Mouse (Mus musculus): ENCODE results near the gene Cluh. TPM values are rescaled to one million over a fixed set of nuclear protein-coding genes. Genes with fewer than 3 reads are reported as not detected.

Cluh gene
- polyA plus RNA-seq, 1 experiment from 2014 or later = 10.8 TPM

- Histone ChIP-seq H3K27ac (ENCODE audit: low read depth, low read length) (no peak overlapping the region), H3K4me1 (ENCODE audit: control insufficient read depth, insufficient read depth, low read length) (no peaks in the 10 kb centered on the region), H3K36me3 (ENCODE audit: control insufficient read depth, insufficient read depth, low read length) (peaks cover 9% of the 10 kb centered on the region), H3K4me2 (no peak overlapping the region), H3K4me3 (ENCODE audit: low read depth, low read length) (no peak overlapping the region), H3K27me3 (ENCODE audit: control insufficient read depth, insufficient read depth, low read length) (no peaks in the 10 kb centered on the region), H3K9ac (ENCODE audit: low read length) (no peak overlapping the region), H3K9me3 (ENCODE audit: control insufficient read depth, low read length) (no peaks in the 10 kb centered on the region)
- WGBS = 95% methylated on average over 8 of the region's 8 CpGs
- ATAC-seq (ENCODE audit: low FRiP score) (no peak), DNase-seq (ENCODE audit: low spot score, missing footprints) (peak; percentile 82)
These were observed 25.4 kb downstream of the Cluh start for GRCm38 (mm10) chr11:74674713-74675112.

GRCm38 (mm10) chr11:74675156-74675555 is 25.9 kb downstream of the Cluh start:
- H3K27ac ChIP-seq (ENCODE audit: low read depth, low read length) = no peak overlapping the region
- no peak overlapping the region for H3K9ac ChIP-seq (ENCODE audit: low read length)
- ATAC-seq (ENCODE audit: low FRiP score) = no peak
- H3K27me3 ChIP-seq (ENCODE audit: control insufficient read depth, insufficient read depth, low read length) = no peaks in the 10 kb centered on the region
- no peak overlapping the region for H3K4me2 ChIP-seq
- H3K9me3 ChIP-seq (ENCODE audit: control insufficient read depth, low read length) = no peaks in the 10 kb centered on the region
- DNase-seq (ENCODE audit: low spot score, missing footprints) = peak; percentile 81
- H3K4me3 ChIP-seq (ENCODE audit: low read depth, low read length) = no peak overlapping the region
- H3K36me3 ChIP-seq (ENCODE audit: control insufficient read depth, insufficient read depth, low read length) = peaks cover 12% of the 10 kb centered on the region
- WGBS = 89% methylated on average over 4 of the region's 4 CpGs
- no peaks in the 10 kb centered on the region for H3K4me1 ChIP-seq (ENCODE audit: control insufficient read depth, insufficient read depth, low read length)

GRCm38 (mm10) chr11:74692151-74692550 is 42.9 kb downstream of the Cluh start:
- H3K4me3 ChIP-seq (ENCODE audit: low read depth, low read length) = no peak overlapping the region
- WGBS = 80% methylated on average over 1 of the region's 1 CpGs
- no peaks in the 10 kb centered on the region; the same call in 1 of the 2 replicates for H3K36me3 ChIP-seq (ENCODE audit: control insufficient read depth, insufficient read depth, low read length)
- H3K27ac ChIP-seq (ENCODE audit: low read depth, low read length) = no peak overlapping the region
- no peaks in the 10 kb centered on the region for H3K27me3 ChIP-seq (ENCODE audit: control insufficient read depth, insufficient read depth, low read length)
- no peak overlapping the region for H3K4me2 ChIP-seq
- H3K9ac ChIP-seq (ENCODE audit: low read length) = no peak overlapping the region
- DNase-seq (ENCODE audit: low spot score, missing footprints) = peak; percentile 39
- H3K9me3 ChIP-seq (ENCODE audit: control insufficient read depth, low read length) = no peaks in the 10 kb centered on the region
- no peak for ATAC-seq (ENCODE audit: low FRiP score)
- no peaks in the 10 kb centered on the region for H3K4me1 ChIP-seq (ENCODE audit: control insufficient read depth, insufficient read depth, low read length)

- ATAC-seq (ENCODE audit: low FRiP score) (no peak), DNase-seq (ENCODE audit: low spot score, missing footprints) (no peak)
- Histone ChIP-seq H3K9me3 (ENCODE audit: control insufficient read depth, low read length) (no peaks in the 10 kb centered on the region), H3K27me3 (ENCODE audit: control insufficient read depth, insufficient read depth, low read length) (no peaks in the 10 kb centered on the region), H3K9ac (ENCODE audit: low read length) (no peak overlapping the region), H3K36me3 (ENCODE audit: control insufficient read depth, insufficient read depth, low read length) (peaks cover 2% of the 10 kb centered on the region; the same call in 1 of the 2 replicates), H3K4me3 (ENCODE audit: low read depth, low read length) (no peak overlapping the region), H3K4me2 (no peak overlapping the region), H3K4me1 (ENCODE audit: control insufficient read depth, insufficient read depth, low read length) (no peaks in the 10 kb centered on the region), H3K27ac (ENCODE audit: low read depth, low read length) (no peak overlapping the region)
- WGBS = 100% methylated on average over 2 of the region's 2 CpGs
These were observed 50.2 kb downstream of the Cluh start for GRCm38 (mm10) chr11:74699505-74699904.

GRCm38 (mm10) chr11:74704068-74704467 is 54.8 kb downstream of the Cluh start:
- Histone ChIP-seq H3K9me3 (ENCODE audit: control insufficient read depth, low read length) (no peaks in the 10 kb centered on the region), H3K27me3 (ENCODE audit: control insufficient read depth, insufficient read depth, low read length) (no peaks in the 10 kb centered on the region), H3K9ac (ENCODE audit: low read length) (no peak overlapping the region), H3K27ac (ENCODE audit: low read depth, low read length) (no peak overlapping the region), H3K4me3 (ENCODE audit: low read depth, low read length) (no peak overlapping the region), H3K36me3 (ENCODE audit: control insufficient read depth, insufficient read depth, low read length) (no peaks in the 10 kb centered on the region), H3K4me2 (no peak overlapping the region), H3K4me1 (ENCODE audit: control insufficient read depth, insufficient read depth, low read length) (no peaks in the 10 kb centered on the region)
- ATAC-seq (ENCODE audit: low FRiP score) = no peak
- 94% methylated on average over 2 of the region's 2 CpGs for WGBS
- DNase-seq (ENCODE audit: low spot score, missing footprints) = no peak

- Histone ChIP-seq H3K36me3 (ENCODE audit: control insufficient read depth, insufficient read depth, low read length) (no peaks in the 10 kb centered on the region), H3K9me3 (ENCODE audit: control insufficient read depth, low read length) (no peaks in the 10 kb centered on the region), H3K27me3 (ENCODE audit: control insufficient read depth, insufficient read depth, low read length) (no peaks in the 10 kb centered on the region), H3K9ac (ENCODE audit: low read length) (no peak overlapping the region), H3K27ac (ENCODE audit: low read depth, low read length) (no peak overlapping the region), H3K4me3 (ENCODE audit: low read depth, low read length) (no peak overlapping the region), H3K4me2 (no peak overlapping the region), H3K4me1 (ENCODE audit: control insufficient read depth, insufficient read depth, low read length) (no peaks in the 10 kb centered on the region)
- ATAC-seq (ENCODE audit: low FRiP score) (no peak), DNase-seq (ENCODE audit: low spot score, missing footprints) (peak; percentile 72)
- 90% methylated on average over 1 of the region's 1 CpGs for WGBS
These were observed 59.5 kb downstream of the Cluh start for GRCm38 (mm10) chr11:74708781-74709180.

- no peaks in the 10 kb centered on the region for H3K9me3 ChIP-seq (ENCODE audit: control insufficient read depth, low read length)
- H3K4me3 ChIP-seq (ENCODE audit: low read depth, low read length) = no peak overlapping the region
- DNase-seq (ENCODE audit: low spot score, missing footprints) = peak; percentile 68
- H3K36me3 ChIP-seq (ENCODE audit: control insufficient read depth, insufficient read depth, low read length) = no peaks in the 10 kb centered on the region
- H3K4me2 ChIP-seq = no peak overlapping the region
- no peak overlapping the region for H3K27ac ChIP-seq (ENCODE audit: low read depth, low read length)
- no peaks in the 10 kb centered on the region for H3K27me3 ChIP-seq (ENCODE audit: control insufficient read depth, insufficient read depth, low read length)
- H3K4me1 ChIP-seq (ENCODE audit: control insufficient read depth, insufficient read depth, low read length) = no peaks in the 10 kb centered on the region
- WGBS = 88% methylated on average over 1 of the region's 1 CpGs
- H3K9ac ChIP-seq (ENCODE audit: low read length) = no peak overlapping the region
- no peak for ATAC-seq (ENCODE audit: low FRiP score)
These were observed 61.4 kb downstream of the Cluh start for GRCm38 (mm10) chr11:74710671-74711070.

GRCm38 (mm10) chr11:74715971-74716525 is 66.8 kb downstream of the Cluh start:
- Histone ChIP-seq H3K4me1 (ENCODE audit: control insufficient read depth, insufficient read depth, low read length) (0 out of 2 replicates have a peak, but pooled peaks cover 5% of the 10 kb centered on the region), H3K9me3 (ENCODE audit: control insufficient read depth, low read length) (no peaks in the 10 kb centered on the region), H3K27ac (ENCODE audit: low read depth, low read length) (no peak overlapping the region), H3K4me2 (no peak overlapping the region), H3K4me3 (ENCODE audit: low read depth, low read length) (no peak overlapping the region), H3K36me3 (ENCODE audit: control insufficient read depth, insufficient read depth, low read length) (no peaks in the 10 kb centered on the region), H3K27me3 (ENCODE audit: control insufficient read depth, insufficient read depth, low read length) (no peaks in the 10 kb centered on the region), H3K9ac (ENCODE audit: low read length) (no peak overlapping the region)
- no peak for ATAC-seq (ENCODE audit: low FRiP score)
- DNase-seq (ENCODE audit: low spot score, missing footprints) = no peak
- 96% methylated on average over 3 of the region's 3 CpGs for WGBS

All from midbrain, embryonic 11.5 days (tissue).